Mouse (Mus musculus): ENCODE measurements around the gene Sbk3. TPM values are rescaled to one million over a fixed set of nuclear protein-coding genes. Genes with fewer than 3 reads are reported as not detected.

Gene Sbk3
- polyA plus RNA-seq, 1 experiment from 2014 or later = 0.10 TPM

Other genes with a start within 250 kb of the Sbk3 start
- 0.14 and 0.17 TPM in 2 replicates for gene Tmem150b, start 245.9 kb downstream of the Sbk3 start, polyA plus RNA-seq (2016; fragmentation: Nextera tagmentation; extraction: Ambion mirVana)
- 94.8 and 106 TPM in 2 replicates for gene Kmt5c, start 231.1 kb downstream of the Sbk3 start, polyA plus RNA-seq (2016; fragmentation: Nextera tagmentation; extraction: Ambion mirVana)
- 40.8 and 46.1 TPM in 2 replicates for gene Cox6b2, start 218.1 kb downstream of the Sbk3 start, polyA plus RNA-seq (2016; fragmentation: Nextera tagmentation; extraction: Ambion mirVana)
- gene Fam71e2, start 199.9 kb downstream of the Sbk3 start, polyA plus RNA-seq (2016; fragmentation: Nextera tagmentation; extraction: Ambion mirVana) = not detected in 2 replicates
- 0.44 and 0.96 TPM in 2 replicates for gene Il11, start 188.3 kb downstream of the Sbk3 start, polyA plus RNA-seq (2016; fragmentation: Nextera tagmentation; extraction: Ambion mirVana)
- 0.30 TPM in 1 of 2 replicates, not detected in the other for gene Tmem190, start 188.2 kb downstream of the Sbk3 start, polyA plus RNA-seq (2016; fragmentation: Nextera tagmentation; extraction: Ambion mirVana)
- gene Tmem238, start 181.5 kb downstream of the Sbk3 start, polyA plus RNA-seq (2016; fragmentation: Nextera tagmentation; extraction: Ambion mirVana) = 2.6 and 4.3 TPM in 2 replicates
- 378 and 382 TPM in 2 replicates for gene Rpl28, start 178.3 kb downstream of the Sbk3 start, polyA plus RNA-seq (2016; fragmentation: Nextera tagmentation; extraction: Ambion mirVana)
- 414 and 452 TPM in 2 replicates for gene Ube2s, start 158.6 kb downstream of the Sbk3 start, polyA plus RNA-seq (2016; fragmentation: Nextera tagmentation; extraction: Ambion mirVana)
- 0.68 and 1.8 TPM in 2 replicates for gene Shisa7, start 126.5 kb downstream of the Sbk3 start, polyA plus RNA-seq (2016; fragmentation: Nextera tagmentation; extraction: Ambion mirVana)
- 2.6 and 3.3 TPM in 2 replicates for gene Isoc2b, start 100.9 kb downstream of the Sbk3 start, polyA plus RNA-seq (2016; fragmentation: Nextera tagmentation; extraction: Ambion mirVana)
- gene Isoc2a, start 94.0 kb downstream of the Sbk3 start, polyA plus RNA-seq (2016; fragmentation: Nextera tagmentation; extraction: Ambion mirVana) = 0.73 and 0.82 TPM in 2 replicates
- gene Gm36210, start 64.7 kb downstream of the Sbk3 start, polyA plus RNA-seq (2016; fragmentation: Nextera tagmentation; extraction: Ambion mirVana) = not detected in 2 replicates
- gene Zfp628, start 56.0 kb downstream of the Sbk3 start, polyA plus RNA-seq (2016; fragmentation: Nextera tagmentation; extraction: Ambion mirVana) = 5.3 and 6.5 TPM in 2 replicates
- 5.2 and 9.6 TPM in 2 replicates for gene Nat14, start 49.1 kb downstream of the Sbk3 start, polyA plus RNA-seq (2016; fragmentation: Nextera tagmentation; extraction: Ambion mirVana)
- 1.0 and 1.7 TPM in 2 replicates for gene Ssc5d, start 45.4 kb downstream of the Sbk3 start, polyA plus RNA-seq (2016; fragmentation: Nextera tagmentation; extraction: Ambion mirVana)
- gene Sbk2, start 6.8 kb downstream of the Sbk3 start, polyA plus RNA-seq (2016; fragmentation: Nextera tagmentation; extraction: Ambion mirVana) = not detected in 2 replicates
- 31.8 and 43.1 TPM in 2 replicates for gene Zfp579, start 25.0 kb upstream of the Sbk3 start, polyA plus RNA-seq (2016; fragmentation: Nextera tagmentation; extraction: Ambion mirVana)
- 9.7 and 9.9 TPM in 2 replicates for gene Zfp524, start 43.2 kb upstream of the Sbk3 start, polyA plus RNA-seq (2016; fragmentation: Nextera tagmentation; extraction: Ambion mirVana)
- gene Fiz1, start 43.5 kb upstream of the Sbk3 start, polyA plus RNA-seq (2016; fragmentation: Nextera tagmentation; extraction: Ambion mirVana) = 55.2 and 65.1 TPM in 2 replicates
- gene Gm44973, start 44.3 kb upstream of the Sbk3 start, polyA plus RNA-seq (2016; fragmentation: Nextera tagmentation; extraction: Ambion mirVana) = 0.46 TPM in 1 of 2 replicates, not detected in the other
- gene Zfp865, start 49.2 kb upstream of the Sbk3 start, polyA plus RNA-seq (2016; fragmentation: Nextera tagmentation; extraction: Ambion mirVana) = 6.5 and 9.0 TPM in 2 replicates
- gene Ccdc106, start 49.4 kb upstream of the Sbk3 start, polyA plus RNA-seq (2016; fragmentation: Nextera tagmentation; extraction: Ambion mirVana) = 5.4 and 7.9 TPM in 2 replicates
- 0.34 TPM in 1 of 2 replicates, not detected in the other for gene 4632433K11Rik, start 63.0 kb upstream of the Sbk3 start, polyA plus RNA-seq (2016; fragmentation: Nextera tagmentation; extraction: Ambion mirVana)
- gene Zfp784, start 67.3 kb upstream of the Sbk3 start, polyA plus RNA-seq (2016; fragmentation: Nextera tagmentation; extraction: Ambion mirVana) = 3.3 and 3.9 TPM in 2 replicates
- gene Zfp580, start 80.4 kb upstream of the Sbk3 start, polyA plus RNA-seq (2016; fragmentation: Nextera tagmentation; extraction: Ambion mirVana) = 37.7 and 53.4 TPM in 2 replicates
- gene U2af2, start 91.0 kb upstream of the Sbk3 start, polyA plus RNA-seq (2016; fragmentation: Nextera tagmentation; extraction: Ambion mirVana) = 179 and 180 TPM in 2 replicates
- gene Epn1, start 109.1 kb upstream of the Sbk3 start, polyA plus RNA-seq (2016; fragmentation: Nextera tagmentation; extraction: Ambion mirVana) = 61.3 and 76.8 TPM in 2 replicates
- not detected in 2 replicates for gene Rfpl4, start 145.8 kb upstream of the Sbk3 start, polyA plus RNA-seq (2016; fragmentation: Nextera tagmentation; extraction: Ambion mirVana)
- gene Rasl2-9, start 154.8 kb upstream of the Sbk3 start, polyA plus RNA-seq (2016; fragmentation: Nextera tagmentation; extraction: Ambion mirVana) = 0.32 and 0.69 TPM in 2 replicates
- not detected in 2 replicates for gene Vmn1r55, start 178.5 kb upstream of the Sbk3 start, polyA plus RNA-seq (2016; fragmentation: Nextera tagmentation; extraction: Ambion mirVana)
- not detected in 2 replicates for gene Vmn1r56, start 225.6 kb upstream of the Sbk3 start, polyA plus RNA-seq (2016; fragmentation: Nextera tagmentation; extraction: Ambion mirVana)
- not detected in 2 replicates for gene Vmn1r57, start 247.3 kb upstream of the Sbk3 start, polyA plus RNA-seq (2016; fragmentation: Nextera tagmentation; extraction: Ambion mirVana)

Data from hindbrain, embryonic 10.5 days (tissue).